Mouse (Mus musculus): ENCODE measurements around the gene Gdi1. TPM values are rescaled to one million over a fixed set of nuclear protein-coding genes. Genes with fewer than 3 reads are reported as not detected.
"Not testable (repeated sequence)": the region's sequence is repeated elsewhere in the genome, so short reads cannot be mapped to it uniquely, and the experiment has no call there.

Gdi1 gene
- total RNA-seq, 2 experiments from 2014 or later = 656 to 707 TPM

DNA sequence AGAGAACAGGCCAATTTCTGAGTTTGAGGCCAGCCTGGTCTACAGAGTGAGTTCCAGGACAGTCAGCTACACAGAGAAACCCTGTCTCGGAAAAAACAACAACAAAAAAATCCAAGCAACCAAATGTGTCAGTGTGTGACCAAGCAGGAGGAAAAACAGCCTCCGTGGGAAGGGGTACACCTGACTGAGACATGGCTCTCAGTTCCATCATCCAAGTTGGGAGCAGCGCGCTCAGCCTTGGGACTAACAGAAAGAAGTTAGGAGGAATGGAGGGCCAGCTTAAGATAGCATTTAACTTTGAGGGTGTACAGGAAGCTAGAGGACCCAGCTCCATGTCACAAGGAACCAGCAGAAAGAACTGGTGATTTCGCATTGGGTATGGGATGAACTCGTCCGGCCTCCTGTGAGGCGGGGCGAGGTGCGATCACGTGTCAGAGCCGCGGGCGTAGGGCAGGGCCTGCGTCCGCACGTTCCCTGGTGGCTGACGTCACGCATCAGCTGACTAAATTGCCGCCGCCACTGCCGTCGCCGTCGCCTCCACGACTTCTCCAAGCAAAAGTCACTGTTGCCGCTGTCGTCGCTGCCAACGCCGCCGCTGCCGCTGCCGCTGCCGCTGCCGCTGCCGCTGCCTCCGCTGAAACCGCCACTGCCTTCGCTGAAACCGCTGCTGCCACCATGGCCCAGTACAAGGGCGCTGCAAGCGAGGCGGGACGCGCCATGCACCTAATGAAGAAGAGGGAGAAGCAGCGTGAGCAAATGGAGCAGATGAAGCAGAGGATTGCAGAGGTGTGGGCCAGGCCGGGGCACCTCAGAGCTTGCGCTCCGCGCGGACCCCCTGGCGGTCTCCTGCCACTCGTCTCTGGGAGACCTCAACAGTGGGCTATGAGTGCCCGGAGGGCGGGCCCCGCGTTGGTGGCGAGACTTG lies 8.0 kb downstream of the Gdi1 start, which contains the start of gene Fam50a:
Gene Fam50a (plus strand): TSS at position 494 of the 925 bp plus-strand sequence.
- peak; percentile 82 to 88 for DNase-seq (ENCODE audit: low spot score in 2 of 2)

DNA sequence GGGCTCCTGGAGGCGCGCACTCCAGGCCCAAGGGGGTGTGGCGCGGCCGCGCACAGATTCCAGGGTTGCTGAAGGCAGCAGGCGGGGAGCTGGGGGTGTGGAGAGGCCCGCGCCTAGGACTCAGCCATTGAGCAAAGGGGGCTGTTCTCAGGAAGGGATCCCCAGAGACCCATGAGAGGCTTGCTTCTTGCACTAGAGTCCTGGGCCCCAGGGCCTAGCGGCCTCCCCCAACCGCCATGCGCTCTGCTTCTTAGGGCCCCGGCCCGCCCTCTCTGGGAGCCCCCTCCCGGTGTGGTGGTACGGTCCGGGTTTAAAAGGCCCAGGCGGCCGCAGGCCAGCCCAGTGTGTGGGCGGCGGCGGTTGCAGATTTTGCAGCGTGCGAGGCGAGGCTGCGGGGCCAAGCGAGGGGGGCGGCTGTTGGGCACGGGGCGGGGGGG lies 23.9 kb downstream of the Gdi1 start, which contains the start of gene Plxna3:
Gene Plxna3 (plus strand): TSS at position 342 of the 437 bp plus-strand sequence.
- DNase-seq (ENCODE audit: low spot score in 2 of 2) = peak; percentile 49 to 66

DNA sequence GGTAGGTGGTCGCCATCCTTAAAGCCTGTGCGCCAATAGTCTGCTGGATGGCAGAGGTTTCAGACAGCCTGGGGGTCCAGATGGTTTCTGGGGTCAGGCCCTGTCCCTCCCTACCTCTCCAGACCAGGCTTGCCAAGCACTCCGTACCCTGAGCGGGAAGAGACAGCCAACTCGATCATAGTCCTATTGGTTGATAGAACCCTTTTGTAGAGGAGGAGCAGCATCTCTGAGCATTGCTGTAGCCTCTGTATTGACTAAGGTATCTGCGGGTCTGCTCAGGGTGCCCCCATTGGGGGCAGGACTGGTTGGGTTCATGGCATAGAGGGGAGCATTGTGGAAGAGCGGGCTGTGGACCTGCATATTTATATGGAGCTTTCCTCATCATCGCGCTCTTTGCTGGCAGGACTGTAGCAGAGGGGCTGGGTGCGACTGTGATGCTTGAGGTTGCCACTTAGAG lies 24.4 kb downstream of the Gdi1 start:
- DNase-seq (ENCODE audit: low spot score in 2 of 2) = no peak

DNA sequence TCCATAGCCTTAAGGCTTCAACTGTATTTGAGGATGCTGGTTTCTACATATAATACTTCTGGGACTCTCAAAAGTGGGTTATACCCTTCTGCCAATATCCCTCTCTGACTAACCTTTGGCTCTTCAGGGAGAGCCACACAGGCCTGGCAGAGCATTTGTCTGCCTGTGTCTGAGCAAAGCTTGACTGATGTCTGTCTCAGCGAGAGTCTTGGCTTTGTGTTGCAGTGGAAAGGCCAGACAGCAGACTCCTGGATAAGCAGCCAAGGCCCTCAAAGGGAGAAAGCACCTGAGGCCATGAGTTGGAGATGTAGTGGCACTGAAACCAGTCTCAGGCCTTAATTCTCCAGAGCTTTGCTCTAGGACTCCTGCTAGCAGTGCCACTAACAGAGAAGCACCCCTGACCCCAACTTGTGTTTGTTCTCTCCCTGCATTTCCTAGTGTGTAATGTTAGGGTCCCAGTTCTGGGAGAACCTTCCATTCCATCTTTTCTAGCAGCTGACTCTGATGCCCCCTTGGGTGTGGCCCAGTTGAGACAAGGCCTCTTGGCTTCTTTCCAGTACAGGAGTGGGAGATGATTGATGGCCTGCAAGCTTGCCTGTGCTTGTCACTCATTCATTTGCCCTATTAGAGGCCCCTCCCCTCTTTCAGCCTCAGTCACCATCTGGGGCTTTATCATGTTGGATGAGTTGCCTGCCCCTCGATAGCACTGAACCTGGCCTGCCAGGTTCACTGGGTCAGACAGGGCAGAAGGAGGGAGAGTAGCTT lies 25.6 kb downstream of the Gdi1 start:
- no peak for DNase-seq (ENCODE audit: low spot score in 2 of 2)

DNA sequence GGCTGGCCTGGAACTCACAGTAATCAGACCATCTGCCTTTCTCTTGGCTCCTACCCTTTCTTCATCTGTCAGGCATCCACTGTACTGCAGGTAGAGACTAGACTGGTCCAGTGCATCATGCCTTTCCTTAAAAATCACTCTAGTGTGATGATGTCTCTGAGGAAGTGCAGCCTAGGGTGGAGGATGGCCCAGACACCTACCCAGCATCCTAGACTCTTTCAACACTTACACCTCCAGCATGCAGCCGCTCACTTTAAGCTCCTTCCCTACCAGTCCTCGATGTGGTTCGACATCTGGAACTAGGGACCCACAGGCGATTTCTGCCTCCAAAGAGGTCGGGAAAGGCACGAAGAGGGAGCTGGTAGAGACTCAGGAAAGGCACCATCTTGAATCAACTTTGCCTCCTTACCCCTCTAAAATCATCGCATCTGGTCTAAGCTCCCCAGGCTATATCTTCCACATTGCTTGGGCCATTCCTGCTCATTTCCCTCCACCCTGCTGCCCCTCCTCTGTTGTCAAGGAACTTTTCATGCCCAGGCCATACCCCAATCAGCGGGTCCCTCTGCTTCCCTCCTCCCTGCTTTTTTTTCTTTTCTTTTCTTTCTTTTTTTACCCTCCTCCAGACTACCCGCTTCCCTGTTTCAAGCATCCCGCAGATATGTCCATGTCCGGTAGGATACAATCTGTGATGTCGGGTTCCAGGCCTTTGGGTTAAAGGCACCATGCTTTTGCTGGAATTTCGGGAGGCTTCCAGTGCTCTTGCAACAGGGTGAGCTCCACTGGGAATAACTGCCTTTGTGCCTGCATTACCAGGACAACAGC lies 48.1 kb downstream of the Gdi1 start:
- DNase-seq (ENCODE audit: low spot score in 2 of 2) = no peak

DNA sequence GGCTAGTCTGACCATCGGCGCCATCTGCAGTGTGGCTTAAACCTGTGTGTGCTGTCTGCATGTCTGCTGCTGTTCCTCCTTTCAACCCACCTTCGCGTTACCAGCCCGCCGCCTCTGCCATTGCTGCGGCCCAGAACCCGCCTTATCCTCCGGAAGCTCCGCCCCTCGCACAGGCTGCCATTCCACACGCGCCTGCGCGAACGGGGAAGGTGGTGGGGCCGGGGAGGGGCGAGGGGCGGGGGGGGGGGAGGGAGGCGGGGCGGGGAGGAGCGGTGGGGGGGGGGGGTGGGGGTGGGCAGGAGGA lies 48.6 kb downstream of the Gdi1 start, which contains the start of gene Lage3:
Gene Lage3 (minus strand): TSS at position 152 of the 304 bp plus-strand sequence.
- DNase-seq (ENCODE audit: low spot score in 2 of 2) = peak; percentile 71 to 74

DNA sequence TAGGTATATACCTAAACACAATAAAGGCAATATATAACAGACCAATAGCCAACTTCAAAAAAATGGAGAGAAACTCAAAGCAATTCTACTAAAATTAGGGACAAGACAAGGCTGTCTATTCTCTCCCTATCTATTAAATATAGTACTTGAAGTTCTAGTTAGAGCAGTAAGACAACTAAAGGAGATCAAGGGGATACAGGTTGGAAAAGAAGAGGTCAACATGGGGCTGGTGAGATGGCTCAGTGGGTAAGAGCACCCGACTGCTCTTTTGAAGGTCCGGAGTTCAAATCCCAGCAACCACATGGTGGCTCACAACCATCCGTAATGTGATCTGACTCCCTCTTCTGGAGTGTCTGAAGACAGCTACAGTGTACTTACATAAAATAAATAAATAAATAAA lies 52.3 kb downstream of the Gdi1 start:
- not testable (repeated sequence) for DNase-seq (ENCODE audit: low spot score in 2 of 2)

DNA sequence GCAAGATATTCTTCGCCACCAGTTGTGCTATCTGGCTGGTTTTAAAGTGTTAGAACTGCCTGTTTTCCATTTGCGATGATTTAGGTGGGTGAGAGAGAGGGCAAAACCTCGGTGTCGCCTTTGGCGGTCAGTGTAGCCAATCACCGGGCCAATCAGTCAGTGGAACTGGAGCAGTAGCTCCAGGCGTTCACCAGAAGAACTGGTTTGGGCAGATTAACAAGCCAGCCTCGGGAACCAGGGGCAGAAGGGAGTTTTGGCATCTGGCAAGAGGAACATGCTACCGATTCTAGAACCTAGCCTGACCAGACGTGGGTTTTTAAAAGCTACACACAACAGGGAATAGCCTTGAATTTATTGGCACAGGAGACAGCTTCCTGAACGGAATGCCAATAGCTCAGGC lies 54.4 kb downstream of the Gdi1 start:
- DNase-seq (ENCODE audit: low spot score in 2 of 2) = no peak

Small RNA genes lying within 50 kb of the gene (microRNA-seq; reads per million reads assigned to microRNA genes)
- gene Mir7091 (0 to 0.45 reads per million in 2 experiments), gene Mir7092 (0 to 0.28 reads per million in 2 experiments)

Other genes with a start within 250 kb of the Gdi1 start
- not detected for gene Opn1mw, start 177.5 kb upstream of the Gdi1 start, total RNA-seq (2021)
- gene Mecp2, start 169.6 kb upstream of the Gdi1 start, total RNA-seq (2021) = 10 to 100 TPM; 75.0 to 77.6 TPM
- gene Tex28, start 137.2 kb upstream of the Gdi1 start, total RNA-seq (2021) = not detected
- not detected for gene Tktl1, start 127.7 kb upstream of the Gdi1 start, total RNA-seq (2021)
- gene Flna, start 55.2 kb upstream of the Gdi1 start, total RNA-seq (2021) = 100 to 1,000 TPM; 133 to 154 TPM
- gene Emd, start 50.3 kb upstream of the Gdi1 start, total RNA-seq (2021) = 10 to 100 TPM; 37.9 to 39.3 TPM
- 100 to 1,000 TPM; 156 to 173 TPM for gene Rpl10, start 34.2 kb upstream of the Gdi1 start, total RNA-seq (2021)
- gene Taz, start 23.1 kb upstream of the Gdi1 start, total RNA-seq (2021) = 10 to 100 TPM; 47.9 to 67.4 TPM
- 1 to 10 TPM; 2.0 to 2.2 TPM for gene Dnase1l1, start 22.7 kb upstream of the Gdi1 start, total RNA-seq (2021)
- gene Atp6ap1, start 7.9 kb upstream of the Gdi1 start, total RNA-seq (2021) = 100 to 1,000 TPM; 302 to 318 TPM
- 10 to 100 TPM; 36.5 to 44.4 TPM for gene Fam50a, start 8.0 kb downstream of the Gdi1 start, total RNA-seq (2021)
- 10 to 100 TPM; 41.8 to 42.3 TPM for gene Plxna3, start 24.1 kb downstream of the Gdi1 start, total RNA-seq (2021)
- gene Lage3, start 48.6 kb downstream of the Gdi1 start, total RNA-seq (2021) = 10 to 100 TPM; 32.6 to 35.7 TPM
- 10 to 100 TPM; 57.5 to 59.6 TPM for gene Ubl4a, start 68.2 kb downstream of the Gdi1 start, total RNA-seq (2021)
- 1 to 10 TPM; 1.8 to 2.0 TPM for gene Slc10a3, start 68.4 kb downstream of the Gdi1 start, total RNA-seq (2021)
- 10 to 100 TPM; 16.9 to 23.5 TPM for gene Fam3a, start 88.3 kb downstream of the Gdi1 start, total RNA-seq (2021)
- 10 to 100 TPM; 45.3 to 47.5 TPM for gene Ikbkg, start 88.3 kb downstream of the Gdi1 start, total RNA-seq (2021)
- gene G6pdx, start 124.2 kb downstream of the Gdi1 start, total RNA-seq (2021) = 10 to 100 TPM; 28.4 to 30.5 TPM
- gene Gm6880, start 176.4 kb downstream of the Gdi1 start, total RNA-seq (2021) = not detected